Mouse (Mus musculus) brain, adult 10 weeks (tissue): ENCODE data around the gene Thoc5. TPM values are rescaled to one million over a fixed set of nuclear protein-coding genes. Genes with fewer than 3 reads are reported as not detected.

Source experiments
- polyA plus RNA-seq: library from polyadenylated mRNA; stranded (reverse); fragments of 350-450 nt; fragmentation: Illumina TruSeq; extraction: RNeasy Lipid Tissue Mini Kit (QIAGEN cat#74804); gene quantifications from one replicate; pipeline ENCODE4 v1.2.3, GENCODE M21; 2015; ENCODE audit warnings: low read depth, low replicate concordance

Thoc5 gene
- polyA plus RNA-seq = 37.5 TPM

DNA sequence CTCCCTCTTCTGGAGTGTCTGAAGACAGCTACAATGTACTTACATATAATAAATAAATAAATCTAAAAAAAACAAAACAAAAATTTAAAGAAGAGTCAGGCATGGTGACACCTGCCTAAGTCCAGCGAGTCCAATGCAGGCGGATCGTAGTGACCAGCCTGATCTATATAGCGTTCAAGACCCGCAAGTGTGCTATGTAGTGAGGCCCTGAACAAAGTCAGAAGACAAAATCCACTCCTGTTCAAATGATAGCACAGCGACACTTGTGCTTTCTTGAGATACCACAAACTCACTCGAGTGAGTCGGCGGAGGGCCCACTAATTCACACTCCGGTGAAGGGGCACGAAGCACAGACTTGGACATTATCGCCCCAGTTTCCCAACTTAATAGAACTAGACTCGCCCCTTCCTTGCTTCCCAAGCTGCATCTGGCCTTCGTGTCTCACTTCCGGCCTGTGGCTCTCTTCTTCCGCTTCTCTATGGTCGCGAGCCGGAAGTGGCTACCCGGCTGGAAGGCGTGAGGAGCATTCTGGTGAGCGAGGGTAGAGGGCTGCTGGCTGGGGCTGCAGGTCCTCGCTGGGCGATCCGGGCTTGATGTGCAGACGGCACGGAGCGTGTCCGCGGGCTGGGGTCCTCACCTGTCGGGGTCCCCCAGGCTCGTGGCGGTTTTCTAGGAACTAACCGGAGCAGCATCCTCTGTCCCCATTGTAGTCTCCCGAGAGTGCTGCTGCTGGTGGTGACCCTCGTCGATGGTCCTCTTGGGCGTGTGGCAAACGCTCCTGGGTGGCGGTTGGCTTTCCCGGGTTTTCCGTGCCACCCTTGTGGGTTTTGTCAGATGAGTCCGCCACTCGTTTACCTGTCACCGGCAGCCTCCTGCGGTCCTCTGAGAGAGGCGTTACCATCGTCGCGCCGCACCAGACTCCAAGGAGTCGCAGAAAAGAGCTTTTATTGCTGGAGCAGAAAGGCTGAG, at the start of gene Thoc5:
Thoc5 (plus strand) TSS at position 473 of the 969 bp plus-strand sequence.

DNA sequence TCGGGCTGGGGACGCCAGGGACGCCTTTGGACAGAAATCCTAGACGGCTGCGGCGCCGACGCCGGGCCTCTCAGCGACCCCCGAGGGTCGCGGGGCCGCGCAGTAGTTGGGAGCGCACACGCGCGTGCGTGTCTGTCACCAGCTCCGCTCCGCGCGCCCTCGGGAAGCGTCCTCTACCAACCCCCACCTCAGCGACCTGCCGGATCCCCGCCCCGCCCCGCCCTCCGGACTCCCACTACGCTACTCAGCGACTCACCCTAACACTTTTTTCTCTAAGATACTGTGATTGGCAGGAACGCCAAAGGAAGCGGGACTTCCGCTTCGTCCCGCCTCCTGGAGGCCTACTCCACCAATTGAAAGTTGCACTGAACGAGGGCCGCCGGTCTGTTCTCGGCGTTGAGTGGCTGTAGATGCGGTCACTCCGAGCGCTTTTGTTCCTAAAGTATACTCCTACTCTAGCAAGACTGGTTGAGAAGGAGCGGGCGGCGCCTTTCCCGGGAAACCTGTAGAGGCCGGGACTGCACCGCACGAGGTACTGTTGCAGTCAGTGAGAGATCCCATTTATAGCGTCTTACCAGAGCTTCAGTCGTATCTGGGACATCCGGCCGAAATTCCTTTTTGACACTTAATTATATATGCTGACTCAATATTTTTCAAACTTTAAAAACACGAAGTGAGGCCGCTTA, 45.7 kb upstream of the Thoc5 start, which contains the start of gene Nf2:
Nf2 (minus strand) TSS at position 279 of the 686 bp plus-strand sequence.

DNA sequence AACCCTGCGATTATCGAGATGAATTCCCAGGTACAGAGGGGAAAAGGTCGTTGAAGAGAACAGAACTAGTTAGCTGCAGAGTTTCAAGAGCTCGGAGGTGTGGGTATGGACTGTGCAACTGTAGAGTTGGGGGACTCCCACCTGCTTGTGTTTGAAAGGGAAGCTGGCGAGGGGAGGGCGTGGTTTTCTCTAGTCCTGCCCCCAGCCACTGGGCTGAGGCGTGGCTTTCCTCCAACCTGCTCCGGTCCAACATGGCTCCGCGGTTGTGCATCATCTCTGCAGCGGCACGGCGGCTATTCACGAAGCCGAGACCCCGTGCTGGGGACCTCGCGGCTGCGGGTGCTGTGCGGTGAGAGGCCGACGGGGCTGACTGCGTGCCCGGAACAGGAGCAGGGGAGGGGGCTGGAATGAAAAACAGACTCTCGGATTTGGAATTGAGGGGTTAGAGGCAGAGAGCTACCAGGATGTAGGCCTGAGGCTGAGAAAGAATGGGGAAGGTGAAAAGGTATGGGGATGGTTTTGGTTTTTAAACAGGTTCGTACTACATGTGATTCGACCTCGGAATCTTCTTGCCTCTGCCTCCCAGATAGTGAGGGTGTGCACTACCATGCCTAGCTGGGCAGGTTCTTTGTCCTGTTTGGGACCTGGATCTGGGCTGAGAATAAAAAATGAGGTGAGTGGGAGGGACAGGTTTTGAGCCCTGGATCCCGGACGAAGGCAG, 21.2 kb upstream of the Thoc5 start, which contains the start of gene Nipsnap1:
Nipsnap1 (plus strand) TSS at position 197 of the 721 bp plus-strand sequence.

DNA sequence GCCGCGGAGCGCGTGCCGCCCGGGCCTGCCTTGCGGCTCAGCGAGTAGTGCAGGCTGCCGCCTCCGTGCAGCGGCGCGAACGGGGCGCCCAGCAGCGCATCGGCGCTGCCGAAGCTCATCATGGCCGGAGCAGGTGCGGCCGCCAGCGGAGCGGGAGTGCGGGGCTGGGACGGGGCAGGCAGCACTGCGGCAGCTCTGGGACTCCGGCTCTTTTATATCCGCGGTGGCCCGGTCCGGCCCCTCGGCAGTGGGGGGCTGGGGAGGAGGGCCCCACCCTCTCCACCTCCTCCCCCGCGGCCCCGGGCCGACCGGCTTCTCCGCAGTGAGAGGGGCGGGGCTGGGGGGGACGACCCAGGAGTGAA, 52.7 kb downstream of the Thoc5 start, which contains the start of gene Nefh:
Nefh (minus strand) TSS at position 252 of the 362 bp plus-strand sequence.

Other genes with a start within 250 kb of the Thoc5 start
- gene Uqcr10, start 191.0 kb upstream of the Thoc5 start, polyA plus RNA-seq = 897 TPM
- 50.6 TPM for gene Zmat5, start 190.6 kb upstream of the Thoc5 start, polyA plus RNA-seq
- 49.2 TPM for gene Cabp7, start 148.5 kb upstream of the Thoc5 start, polyA plus RNA-seq
- gene Nf2, start 45.8 kb upstream of the Thoc5 start, polyA plus RNA-seq = 61.5 TPM
- 110 TPM for gene Nipsnap1, start 21.4 kb upstream of the Thoc5 start, polyA plus RNA-seq
- 62.0 TPM for gene Nefh, start 52.7 kb downstream of the Thoc5 start, polyA plus RNA-seq
- gene Ap1b1, start 91.5 kb downstream of the Thoc5 start, polyA plus RNA-seq = 110 TPM
- gene Rasl10a, start 162.8 kb downstream of the Thoc5 start, polyA plus RNA-seq = 54.3 TPM
- 61.8 TPM for gene Gas2l1, start 170.0 kb downstream of the Thoc5 start, polyA plus RNA-seq
- 21.1 TPM for gene Rhbdd3, start 203.6 kb downstream of the Thoc5 start, polyA plus RNA-seq
- 299 TPM for gene Ewsr1, start 203.9 kb downstream of the Thoc5 start, polyA plus RNA-seq